Mouse (Mus musculus) liver, embryonic 14.5 days (tissue): ENCODE data around the gene Hes6.

Experiments
- CTCF ChIP-seq: IDR thresholded peaks from 2 replicates; pipeline ENCODE4 v1.5.1; 2016; ENCODE audit warnings: antibody characterized with exemption, low read depth, control low read depth
- EP300 ChIP-seq: IDR thresholded peaks from 2 replicates; pipeline ENCODE4 v1.6.1; 2016; ENCODE audit warnings: antibody characterized with exemption, low read depth

DNA sequence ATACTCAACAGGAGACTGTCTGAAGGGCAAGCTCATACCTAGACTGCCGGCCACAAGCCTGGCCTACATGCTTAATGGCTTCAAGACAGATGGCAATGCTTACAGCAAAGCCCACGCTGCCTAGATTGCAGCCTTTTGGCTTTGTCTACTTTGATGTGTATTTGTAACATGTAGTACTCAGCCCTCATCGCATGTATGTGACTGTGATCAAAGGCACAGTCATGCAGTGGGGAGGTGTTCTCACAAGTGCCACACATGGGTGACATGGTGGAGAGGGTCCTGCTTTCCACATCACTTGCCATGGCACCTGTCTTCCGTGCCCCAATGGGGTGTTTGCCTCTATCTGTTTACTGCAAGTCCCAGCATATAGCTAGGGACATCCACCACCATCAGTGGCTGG is 32.7 kb upstream of the Hes6 start:
- no peak for TF ChIP-seq EP300
- TF ChIP-seq CTCF = no peak
